Mouse (Mus musculus): ENCODE data around the gene Coro1a. TPM values are rescaled to one million over a fixed set of nuclear protein-coding genes. Genes with fewer than 3 reads are reported as not detected.
"Not testable (repeated sequence)": the region's sequence is repeated elsewhere in the genome, so short reads cannot be mapped to it uniquely, and the experiment has no call there.

Coro1a gene
- polyA plus RNA-seq, 1 experiment from 2014 or later: 38.5 TPM

- not testable (repeated sequence) for DNase-seq (ENCODE audit: low spot score); H3K4me1 ChIP-seq; H3K36me3 ChIP-seq (replicated peaks); H3K9me3 ChIP-seq; H3K27ac ChIP-seq (replicated peaks); H3K4me3 ChIP-seq; H3K27me3 ChIP-seq (replicated peaks; ENCODE audit: low read depth, poor library complexity, severe bottlenecking)
- whole genome bisulfite sequencing: 84% methylated on average over 4 of the region's 4 CpGs
These were observed 22.7 kb upstream of the Coro1a start for GRCm38 (mm10) chr7:126730256-126730789.

GRCm38 (mm10) chr7:126725667-126726066 is 18.1 kb upstream of the Coro1a start:
- H3K9me3 ChIP-seq: peaks cover 2% of the 10 kb centered on the region; the same call in 1 of the 2 replicates
- 83% methylated on average over 5 of the region's 5 CpGs for WGBS
- no peaks in the 10 kb centered on the region for H3K4me1 ChIP-seq
- no peaks in the 10 kb centered on the region for H3K36me3 ChIP-seq (replicated peaks)
- no peaks in the 10 kb centered on the region for H3K27me3 ChIP-seq (replicated peaks; ENCODE audit: low read depth, poor library complexity, severe bottlenecking)
- no peak overlapping the region for H3K27ac ChIP-seq (replicated peaks)
- DNase-seq (ENCODE audit: low spot score): no peak
- no peak overlapping the region for H3K4me3 ChIP-seq

- H3K36me3 ChIP-seq (replicated peaks): no peaks in the 10 kb centered on the region
- H3K4me1 ChIP-seq: no peaks in the 10 kb centered on the region
- no peak overlapping the region for H3K4me3 ChIP-seq
- H3K27ac ChIP-seq (replicated peaks): no peak overlapping the region
- DNase-seq (ENCODE audit: low spot score): no peak
- H3K9me3 ChIP-seq: peaks cover 2% of the 10 kb centered on the region; the same call in 1 of the 2 replicates
- no peaks in the 10 kb centered on the region for H3K27me3 ChIP-seq (replicated peaks; ENCODE audit: low read depth, poor library complexity, severe bottlenecking)
- WGBS: 73% methylated on average over 3 of the region's 3 CpGs
These were observed 17.5 kb upstream of the Coro1a start for GRCm38 (mm10) chr7:126725077-126725476.

- H3K36me3 ChIP-seq (replicated peaks): no peaks in the 10 kb centered on the region
- WGBS: 92% methylated on average over 13 of the region's 13 CpGs
- no peak overlapping the region for H3K27ac ChIP-seq (replicated peaks)
- no peak overlapping the region for H3K4me3 ChIP-seq
- H3K4me1 ChIP-seq: no peaks in the 10 kb centered on the region
- DNase-seq (ENCODE audit: low spot score): no peak
- H3K27me3 ChIP-seq (replicated peaks; ENCODE audit: low read depth, poor library complexity, severe bottlenecking): no peaks in the 10 kb centered on the region
- H3K9me3 ChIP-seq: peaks cover 2% of the 10 kb centered on the region; the same call in 1 of the 2 replicates
These were observed 14.0 kb upstream of the Coro1a start for GRCm38 (mm10) chr7:126721635-126722034.

GRCm38 (mm10) chr7:126718787-126719337 is 11.3 kb upstream of the Coro1a start:
- no peak for DNase-seq (ENCODE audit: low spot score)
- WGBS: 93% methylated on average over 5 of the region's 5 CpGs
- H3K4me1 ChIP-seq: no peaks in the 10 kb centered on the region
- no peak overlapping the region for H3K27ac ChIP-seq (replicated peaks)
- H3K36me3 ChIP-seq (replicated peaks): no peaks in the 10 kb centered on the region
- H3K27me3 ChIP-seq (replicated peaks; ENCODE audit: low read depth, poor library complexity, severe bottlenecking): no peaks in the 10 kb centered on the region
- peaks cover 2% of the 10 kb centered on the region; the same call in 1 of the 2 replicates for H3K9me3 ChIP-seq
- no peak overlapping the region for H3K4me3 ChIP-seq

- H3K36me3 ChIP-seq (replicated peaks): no peaks in the 10 kb centered on the region
- WGBS: 90% methylated on average over 3 of the region's 3 CpGs
These were observed 10.0 kb upstream of the Coro1a start for GRCm38 (mm10) chr7:126717566-126717965.

GRCm38 (mm10) chr7:126715679-126716078 is 8.1 kb upstream of the Coro1a start:
- WGBS: 79% methylated on average over 4 of the region's 4 CpGs
- no peak overlapping the region for H3K27ac ChIP-seq (replicated peaks)
- H3K27me3 ChIP-seq (replicated peaks; ENCODE audit: low read depth, poor library complexity, severe bottlenecking): no peaks in the 10 kb centered on the region
- H3K4me1 ChIP-seq: no peaks in the 10 kb centered on the region
- H3K9me3 ChIP-seq: no peaks in the 10 kb centered on the region
- DNase-seq (ENCODE audit: low spot score): no peak
- no peak overlapping the region for H3K4me3 ChIP-seq
- no peaks in the 10 kb centered on the region for H3K36me3 ChIP-seq (replicated peaks)

More at GRCm38 (mm10) chr7:126717566-126717965, 10.0 kb upstream of the Coro1a start:
- Histone ChIP-seq H3K9me3 (peaks cover 2% of the 10 kb centered on the region; the same call in 1 of the 2 replicates), H3K27me3 (replicated peaks; ENCODE audit: low read depth, poor library complexity, severe bottlenecking) (no peaks in the 10 kb centered on the region), H3K4me1 (no peaks in the 10 kb centered on the region), H3K27ac (replicated peaks) (no peak overlapping the region), H3K4me3 (no peak overlapping the region)
- DNase-seq (ENCODE audit: low spot score): no peak

- Histone ChIP-seq H3K4me1 (no peaks in the 10 kb centered on the region), H3K9me3 (peaks cover 8% of the 10 kb centered on the region; the same call in 1 of the 2 replicates), H3K27me3 (replicated peaks; ENCODE audit: low read depth, poor library complexity, severe bottlenecking) (no peaks in the 10 kb centered on the region), H3K27ac (replicated peaks) (no peak overlapping the region), H3K4me3 (no peak overlapping the region), H3K36me3 (replicated peaks) (no peaks in the 10 kb centered on the region)
- WGBS: 74% methylated on average over 3 of the region's 3 CpGs
- no peak for DNase-seq (ENCODE audit: low spot score)
These were observed 4.3 kb upstream of the Coro1a start for GRCm38 (mm10) chr7:126711910-126712309.

GRCm38 (mm10) chr7:126710266-126710665 is 2.7 kb upstream of the Coro1a start:
- Histone ChIP-seq H3K27ac (replicated peaks) (no peak overlapping the region), H3K27me3 (replicated peaks; ENCODE audit: low read depth, poor library complexity, severe bottlenecking) (peaks cover 14% of the 10 kb centered on the region), H3K4me1 (peaks cover under 1% of the 10 kb centered on the region; the same call in 1 of the 2 replicates), H3K4me3 (no peak overlapping the region), H3K9me3 (peaks cover 8% of the 10 kb centered on the region; the same call in 1 of the 2 replicates), H3K36me3 (replicated peaks) (no peaks in the 10 kb centered on the region)
- WGBS: 76% methylated on average over 4 of the region's 4 CpGs
- DNase-seq (ENCODE audit: low spot score): no peak

GRCm38 (mm10) chr7:126708175-126708952 is 777 bp upstream of the Coro1a start:
- peaks cover 8% of the 10 kb centered on the region; the same call in 1 of the 2 replicates for H3K9me3 ChIP-seq
- H3K36me3 ChIP-seq (replicated peaks): no peaks in the 10 kb centered on the region
- peaks cover 16% of the 10 kb centered on the region for H3K4me1 ChIP-seq
- no peak for DNase-seq (ENCODE audit: low spot score)
- no peak overlapping the region for H3K4me3 ChIP-seq
- WGBS: 83% methylated on average over 10 of the region's 10 CpGs
- peaks cover 33% of the 10 kb centered on the region for H3K27me3 ChIP-seq (replicated peaks; ENCODE audit: low read depth, poor library complexity, severe bottlenecking)
- no peak overlapping the region for H3K27ac ChIP-seq (replicated peaks)

GRCm38 (mm10) chr7:126704121-126704980 is 3.2 kb downstream of the Coro1a start:
- Histone ChIP-seq H3K4me1 (peaks cover 32% of the 10 kb centered on the region), H3K27ac (replicated peaks) (peak overlapping the region; percentile 83), H3K27me3 (replicated peaks; ENCODE audit: low read depth, poor library complexity, severe bottlenecking) (peaks cover 52% of the 10 kb centered on the region), H3K4me3 (peak overlapping the region; percentile 78), H3K36me3 (replicated peaks) (peaks cover 15% of the 10 kb centered on the region), H3K9me3 (peaks cover 8% of the 10 kb centered on the region; the same call in 1 of the 2 replicates)
- DNase-seq (ENCODE audit: low spot score): peak; percentile 83
- WGBS: 2% methylated on average over 39 of the region's 39 CpGs

- no peak for DNase-seq (ENCODE audit: low spot score)
- Histone ChIP-seq H3K4me3 (peak overlapping the region; percentile 78), H3K27ac (replicated peaks) (no peak overlapping the region; the same call in 1 of the 2 replicates), H3K9me3 (peaks cover 2% of the 10 kb centered on the region; the same call in 1 of the 2 replicates), H3K4me1 (peaks cover 32% of the 10 kb centered on the region), H3K36me3 (replicated peaks) (peaks cover 21% of the 10 kb centered on the region), H3K27me3 (replicated peaks; ENCODE audit: low read depth, poor library complexity, severe bottlenecking) (peaks cover 52% of the 10 kb centered on the region)
- 18% methylated on average over 7 of the region's 7 CpGs for WGBS
These were observed 3.9 kb downstream of the Coro1a start for GRCm38 (mm10) chr7:126703757-126704077.

Measured in embryonic facial prominence, embryonic 10.5 days (tissue).